ENCODE assay signal across 26 mouse cellular contexts in the genomic region with DNA sequence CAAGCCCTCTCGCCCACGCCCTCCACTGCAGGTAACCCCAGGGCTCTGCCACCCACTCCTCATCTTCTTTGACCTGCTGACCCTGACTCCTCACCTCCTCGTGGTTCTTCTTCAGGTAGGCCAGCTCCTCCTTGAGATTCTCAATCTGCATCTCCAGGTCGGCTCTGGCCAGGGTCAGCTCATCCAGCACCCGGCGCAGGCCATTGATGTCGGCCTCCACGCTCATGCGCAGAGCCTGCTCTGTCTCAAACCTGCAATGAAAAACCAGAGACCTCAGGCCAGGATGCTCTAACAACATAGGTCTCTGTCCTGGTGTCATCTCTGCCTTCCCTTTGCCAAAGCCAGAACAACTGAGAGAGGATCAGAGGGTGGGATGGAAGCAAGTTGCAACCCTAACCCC. TPM values are rescaled to one million over a fixed set of nuclear protein-coding genes. Genes with fewer than 3 reads are reported as not detected.
"Had no signal": no experiment of that assay in that cellular context is flagged by ENCODE, and none has a peak within 500 bp of the region (broad histone marks: within the 10 kb centered on the region; RNA-seq: fewer than 3 reads in every experiment).

No protein-coding gene starts in this region.

- H3K9ac ChIP-seq: liver, postnatal 0 days; lung, embryonic 15.5 days; midbrain, embryonic 13.5 days; midbrain, embryonic 15.5 days; neural tube, embryonic 12.5 days; stomach, embryonic 15.5 days had no signal

- ATAC-seq: liver, postnatal 0 days; lung, postnatal 0 days; midbrain, embryonic 13.5 days; midbrain, embryonic 15.5 days had no signal

- DNase-seq: liver, postnatal 0 days; lung, adult 2 months; lung, postnatal 14 days; lung, postnatal 36 days; right cerebral cortex, postnatal 14 days; thymus, adult 2 months; thymus, postnatal 25 days; thymus, postnatal 4 days had no signal

- H3K27me3 ChIP-seq: lung, embryonic 15.5 days; midbrain, embryonic 13.5 days; midbrain, embryonic 15.5 days; neural tube, embryonic 12.5 days; stomach, embryonic 15.5 days had no signal

- H3K9me3 ChIP-seq: lung, embryonic 15.5 days; megakaryocyte, embryonic 14.5 days; midbrain, embryonic 13.5 days; midbrain, embryonic 15.5 days; neural tube, embryonic 12.5 days; stomach, embryonic 15.5 days had no signal

- H3K4me2 ChIP-seq: lung, embryonic 15.5 days; midbrain, embryonic 11.5 days; midbrain, embryonic 13.5 days; midbrain, embryonic 15.5 days; neural tube, embryonic 12.5 days; stomach, embryonic 15.5 days had no signal

- H3K4me3 ChIP-seq: lung, embryonic 15.5 days; megakaryocyte, embryonic 14.5 days; midbrain, embryonic 13.5 days; midbrain, embryonic 15.5 days; neural tube, embryonic 12.5 days; stomach, embryonic 15.5 days had no signal

- H3K4me1 ChIP-seq: lung, embryonic 15.5 days; midbrain, embryonic 15.5 days; neural tube, embryonic 12.5 days had no signal

- H3K36me3 ChIP-seq: lung, embryonic 15.5 days; midbrain, embryonic 13.5 days; midbrain, embryonic 15.5 days; neural tube, embryonic 12.5 days; stomach, embryonic 15.5 days had no signal

- H3K27ac ChIP-seq: lung, embryonic 15.5 days; macrophage; midbrain, embryonic 13.5 days; midbrain, embryonic 15.5 days; neural tube, embryonic 12.5 days; stomach, embryonic 15.5 days; stomach, postnatal 0 days had no signal

RNA-seq across cellular contexts. Expression of a gene that starts 1.8 kb away (rescaled TPM):
- total RNA-seq: megakaryocyte progenitor cell, adult 5-6 weeks; monocyte, adult 5-6 weeks; neutrophil, adult 5-6 weeks had no signal
- polyA plus RNA-seq: macrophage; midbrain, embryonic 11.5 days; midbrain, embryonic 13.5 days; neural tube, embryonic 14.5 days; spleen, adult 2 months; testis, adult 2 months had no signal

RNA-seq across cellular contexts. Expression of a gene that starts 10.4 kb away (rescaled TPM):
- total RNA-seq: megakaryocyte progenitor cell, adult 5-6 weeks; midbrain, postnatal 0 days; monocyte, adult 5-6 weeks; neutrophil, adult 5-6 weeks had no signal
- polyA plus RNA-seq: liver, postnatal 0 days; lung, embryonic 15.5 days; lung, postnatal 0 days; macrophage; midbrain, embryonic 11.5 days; midbrain, embryonic 13.5 days; midbrain, embryonic 15.5 days; midbrain, postnatal 0 days; neural tube, embryonic 12.5 days; neural tube, embryonic 14.5 days; spleen, adult 2 months; testis, adult 2 months; urinary bladder, adult 2 months had no signal

RNA-seq across cellular contexts. Expression of a gene that starts 10.6 kb away (rescaled TPM):
- total RNA-seq: megakaryocyte progenitor cell, adult 5-6 weeks; monocyte, adult 5-6 weeks; neutrophil, adult 5-6 weeks had no signal
- polyA plus RNA-seq: liver, postnatal 0 days; lung, adult 2 months; lung, embryonic 15.5 days; lung, postnatal 0 days; macrophage; midbrain, embryonic 11.5 days; midbrain, embryonic 13.5 days; midbrain, embryonic 15.5 days; midbrain, postnatal 0 days; neural tube, embryonic 12.5 days; neural tube, embryonic 14.5 days; spleen, adult 2 months; stomach, embryonic 15.5 days; testis, adult 2 months; urinary bladder, adult 2 months had no signal

RNA-seq across cellular contexts. Expression of a gene that starts 51.7 kb away (rescaled TPM):
- total RNA-seq: megakaryocyte progenitor cell, adult 5-6 weeks; monocyte, adult 5-6 weeks; neutrophil, adult 5-6 weeks had no signal
- polyA plus RNA-seq: macrophage; spleen, adult 2 months; testis, adult 2 months had no signal
